Mouse (Mus musculus): Measurements from ENCODE around the gene Adi1. TPM values are rescaled to one million over a fixed set of nuclear protein-coding genes. Genes with fewer than 3 reads are reported as not detected.
A peak's percentile ranks its signal among the peaks of the same experiment; 100 is the strongest.

The Adi1 gene
- polyA plus RNA-seq, 1 experiment from 2014 or later, result 41.1 TPM

DNA sequence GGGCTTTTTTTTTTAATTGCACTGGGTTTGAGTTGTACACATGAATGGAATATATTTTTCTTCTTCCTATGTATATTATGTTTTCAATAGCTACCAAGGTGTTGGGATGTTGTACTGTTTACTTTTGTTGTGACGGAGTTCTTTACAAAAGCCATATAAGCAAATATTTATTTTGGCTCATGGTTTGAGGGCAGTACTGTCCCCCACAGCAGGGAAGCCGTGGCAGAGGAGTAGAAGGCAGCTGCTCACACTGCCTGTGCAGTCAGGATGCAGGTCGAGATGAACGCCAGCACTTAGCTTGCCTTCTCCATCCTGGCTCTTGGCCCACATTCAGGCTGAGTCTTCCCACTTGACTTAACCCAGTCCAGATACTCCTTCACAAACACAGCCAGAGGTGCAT lies 8.3 kb upstream of the Adi1 start:
- no peak for ATAC-seq (replicated peaks; ENCODE audit: insufficient number of reproducible peaks, insufficient read depth, low FRiP score, low read depth)
- no peak overlapping the region for H3K9ac ChIP-seq
- H3K4me1 ChIP-seq (replicated peaks), result 0 out of 2 replicates have a peak, but pooled peaks cover 7% of the 10 kb centered on the region
- no peak overlapping the region for H3K27ac ChIP-seq
- H3K36me3 ChIP-seq, result no peaks in the 10 kb centered on the region
- no peaks in the 10 kb centered on the region for H3K9me3 ChIP-seq (replicated peaks)
- 47% methylated on average over 4 of the region's 4 CpGs for WGBS
- no peaks in the 10 kb centered on the region for H3K27me3 ChIP-seq
- no peak overlapping the region for H3K4me2 ChIP-seq
- no peak overlapping the region for H3K4me3 ChIP-seq

DNA sequence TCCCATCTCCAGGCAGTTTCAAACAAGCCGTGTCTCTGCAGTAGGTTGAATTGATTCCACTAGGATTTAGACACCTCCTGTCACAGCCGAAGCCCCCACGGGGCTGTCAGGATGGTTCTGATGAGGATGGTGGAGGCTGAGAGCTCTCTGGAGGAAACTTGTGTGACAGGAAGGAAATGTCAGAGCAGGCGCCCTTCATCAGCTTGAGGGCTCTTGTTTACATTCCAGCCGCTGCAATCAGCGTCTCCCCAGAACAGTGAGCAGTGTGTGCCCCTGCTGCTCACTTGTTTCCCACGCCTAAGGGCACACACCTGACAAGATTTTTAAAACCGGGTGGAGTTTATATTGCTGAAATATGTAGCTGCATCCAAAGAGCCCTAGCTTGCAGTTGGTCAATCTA lies 7.7 kb upstream of the Adi1 start:
- Histone ChIP-seq H3K27ac (no peak overlapping the region), H3K27me3 (no peaks in the 10 kb centered on the region), H3K4me2 (no peak overlapping the region), H3K4me3 (no peak overlapping the region), H3K9ac (no peak overlapping the region), H3K9me3 (replicated peaks) (no peaks in the 10 kb centered on the region), H3K36me3 (no peaks in the 10 kb centered on the region), H3K4me1 (replicated peaks) (0 out of 2 replicates have a peak, but pooled peaks cover 7% of the 10 kb centered on the region)
- no peak for ATAC-seq (replicated peaks; ENCODE audit: insufficient number of reproducible peaks, insufficient read depth, low FRiP score, low read depth)
- WGBS, result 17% methylated on average over 8 of the region's 8 CpGs

DNA sequence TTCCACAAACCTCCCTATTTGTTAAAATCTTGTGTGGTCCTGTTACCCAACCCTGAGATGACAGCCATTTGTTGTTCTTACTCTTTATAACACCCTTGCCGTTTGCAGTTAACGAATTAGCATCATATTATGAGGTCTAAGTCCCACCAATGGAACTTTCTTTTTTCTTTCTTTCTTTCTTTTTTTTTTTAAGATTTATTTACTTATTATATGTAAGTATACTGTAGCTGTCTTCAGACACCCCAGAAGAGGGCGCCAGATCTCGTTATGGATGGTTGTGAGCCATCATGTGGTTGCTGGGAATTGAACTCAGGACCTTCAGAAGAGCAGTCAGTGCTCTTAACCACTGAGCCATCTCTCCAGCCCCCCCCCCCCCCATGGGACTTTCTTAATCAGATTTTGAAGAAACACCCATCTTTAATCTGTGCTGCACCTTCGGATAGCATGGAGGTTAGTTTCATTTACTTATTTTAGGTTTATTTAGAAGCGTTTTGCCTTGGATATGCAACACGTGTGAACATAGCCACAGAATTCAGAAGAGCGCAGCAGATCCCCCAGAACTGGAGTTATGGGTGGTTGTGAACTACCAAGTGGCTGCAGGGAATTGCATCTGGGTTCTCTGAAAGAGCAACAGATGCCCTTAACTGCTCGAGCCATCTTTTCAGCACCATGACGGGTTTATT lies 852 bp upstream of the Adi1 start:
- Histone ChIP-seq H3K9ac (no peak overlapping the region), H3K9me3 (replicated peaks) (no peaks in the 10 kb centered on the region), H3K27ac (no peak overlapping the region), H3K27me3 (no peaks in the 10 kb centered on the region), H3K4me3 (no peak overlapping the region), H3K36me3 (peaks cover 7% of the 10 kb centered on the region; the same call in 1 of the 2 replicates), H3K4me1 (replicated peaks) (peaks cover 9% of the 10 kb centered on the region), H3K4me2 (no peak overlapping the region)
- no peak for ATAC-seq (replicated peaks; ENCODE audit: insufficient number of reproducible peaks, insufficient read depth, low FRiP score, low read depth)
- WGBS, result 82% methylated on average over 10 of the region's 10 CpGs

DNA sequence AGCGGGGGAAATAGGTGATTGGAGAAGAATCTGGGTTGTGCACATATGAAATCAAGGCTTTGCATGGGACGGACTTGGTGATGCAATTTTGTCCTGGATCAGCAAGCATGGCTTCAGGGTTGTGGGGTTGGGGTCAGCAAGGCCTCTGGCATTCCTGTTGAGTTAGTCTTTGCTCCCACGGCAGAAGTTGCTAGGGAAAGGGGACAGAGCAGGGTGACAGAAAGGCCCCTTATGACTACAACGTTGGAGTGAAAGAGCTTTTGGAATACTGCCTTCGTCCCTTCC lies 836 bp downstream of the Adi1 start:
- no peaks in the 10 kb centered on the region for H3K9me3 ChIP-seq (replicated peaks)
- peak overlapping the region; percentile 67 for H3K4me2 ChIP-seq
- H3K27me3 ChIP-seq, result no peaks in the 10 kb centered on the region
- H3K9ac ChIP-seq, result peak overlapping the region; percentile 72
- ATAC-seq (replicated peaks; ENCODE audit: insufficient number of reproducible peaks, insufficient read depth, low FRiP score, low read depth), result no peak
- H3K27ac ChIP-seq, result peak overlapping the region; percentile 90
- H3K4me3 ChIP-seq, result peak overlapping the region; percentile 72
- peaks cover 7% of the 10 kb centered on the region; the same call in 1 of the 2 replicates for H3K36me3 ChIP-seq
- 58% methylated on average over 5 of the region's 5 CpGs for WGBS
- H3K4me1 ChIP-seq (replicated peaks), result peaks cover 9% of the 10 kb centered on the region

DNA sequence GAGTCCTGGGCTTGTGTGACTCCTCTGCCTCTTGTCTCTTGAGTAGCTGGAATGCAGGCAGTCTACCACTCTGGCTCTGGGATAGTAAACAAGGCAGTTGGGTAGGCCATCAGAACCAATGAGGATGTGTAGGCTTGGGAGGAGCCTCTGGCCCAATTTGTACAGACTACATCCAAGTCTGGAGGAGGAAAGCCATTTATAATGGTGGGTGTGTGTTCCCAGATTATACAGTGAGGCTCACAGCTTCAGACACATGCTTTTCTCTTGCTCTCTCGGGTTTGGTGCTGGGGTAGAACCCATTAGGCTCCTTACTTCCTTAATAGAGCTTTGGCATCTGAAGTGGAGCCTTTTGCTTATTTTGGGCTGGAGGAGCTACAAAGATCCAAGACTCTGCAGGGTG lies 9.6 kb downstream of the Adi1 start:
- H3K4me3 ChIP-seq, result no peak overlapping the region
- no peaks in the 10 kb centered on the region for H3K27me3 ChIP-seq
- no peak for ATAC-seq (replicated peaks; ENCODE audit: insufficient number of reproducible peaks, insufficient read depth, low FRiP score, low read depth)
- H3K4me2 ChIP-seq, result no peak overlapping the region
- H3K9me3 ChIP-seq (replicated peaks), result no peaks in the 10 kb centered on the region
- H3K9ac ChIP-seq, result no peak overlapping the region
- peaks cover 18% of the 10 kb centered on the region for H3K36me3 ChIP-seq
- no peaks in the 10 kb centered on the region for H3K4me1 ChIP-seq (replicated peaks)
- WGBS, result 75% methylated on average over 1 of the region's 1 CpGs
- H3K27ac ChIP-seq, result no peak overlapping the region

DNA sequence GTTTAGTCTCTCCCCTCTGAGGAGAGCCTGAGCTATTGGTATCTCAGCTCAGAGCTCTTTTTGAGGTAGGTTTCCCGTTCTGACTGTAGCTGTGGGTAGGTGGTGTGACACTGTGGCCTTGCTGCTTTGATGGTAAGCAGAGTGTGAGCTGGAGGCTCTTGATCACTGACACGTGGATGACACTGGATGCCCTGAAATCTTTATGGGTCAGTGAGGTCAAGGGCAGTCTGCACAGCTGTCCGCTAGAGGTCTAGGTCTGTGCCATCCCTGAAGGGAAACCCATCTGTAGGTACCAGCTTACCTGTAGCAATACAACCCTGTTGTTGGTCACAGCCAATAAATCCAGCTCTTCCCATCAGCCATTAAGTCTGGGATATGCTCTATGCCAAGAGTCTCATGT lies 10.7 kb downstream of the Adi1 start:
- Histone ChIP-seq H3K27me3 (no peaks in the 10 kb centered on the region), H3K9ac (no peak overlapping the region), H3K27ac (no peak overlapping the region), H3K36me3 (peaks cover 29% of the 10 kb centered on the region), H3K4me2 (no peak overlapping the region), H3K4me3 (no peak overlapping the region), H3K9me3 (replicated peaks) (no peaks in the 10 kb centered on the region), H3K4me1 (replicated peaks) (no peaks in the 10 kb centered on the region)
- ATAC-seq (replicated peaks; ENCODE audit: insufficient number of reproducible peaks, insufficient read depth, low FRiP score, low read depth), result no peak
- 56% methylated on average over 3 of the region's 3 CpGs for WGBS

DNA sequence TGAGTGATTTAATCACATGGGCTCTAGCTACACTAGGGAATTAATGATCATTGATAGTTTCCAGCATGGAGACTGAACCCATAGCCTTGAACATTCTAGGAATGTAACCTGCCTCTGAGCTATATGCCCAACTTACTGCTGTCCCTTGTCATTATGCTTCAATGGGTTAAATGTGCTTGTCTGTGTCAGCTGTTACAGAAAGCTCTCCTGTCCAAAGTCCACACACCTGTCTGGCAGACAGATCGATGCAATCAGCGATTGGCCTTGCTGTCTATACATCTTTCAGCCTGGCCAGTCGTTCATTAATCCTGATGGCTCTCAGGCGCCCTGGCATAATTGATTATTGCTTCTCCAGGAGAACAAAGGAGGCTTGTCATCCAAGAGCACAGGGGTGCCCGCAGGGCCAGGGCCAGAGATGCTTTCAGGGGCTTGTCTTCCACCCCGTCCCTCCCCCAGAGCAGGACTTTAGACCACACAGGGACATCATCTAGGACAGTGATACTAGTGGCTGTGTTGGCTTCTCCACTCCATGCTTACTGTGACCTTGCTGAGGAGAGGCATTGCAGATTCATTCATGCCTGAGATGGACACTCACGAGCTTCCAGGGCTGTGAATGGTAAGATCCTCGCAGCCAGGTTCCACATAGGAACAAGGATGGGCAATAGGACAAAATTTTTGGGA lies 11.3 kb downstream of the Adi1 start:
- 82% methylated on average over 8 of the region's 8 CpGs for WGBS
- ATAC-seq (replicated peaks; ENCODE audit: insufficient number of reproducible peaks, insufficient read depth, low FRiP score, low read depth), result no peak
- no peaks in the 10 kb centered on the region for H3K4me1 ChIP-seq (replicated peaks)
- H3K9me3 ChIP-seq (replicated peaks), result no peaks in the 10 kb centered on the region
- H3K4me3 ChIP-seq, result no peak overlapping the region
- no peak overlapping the region for H3K9ac ChIP-seq
- no peaks in the 10 kb centered on the region for H3K27me3 ChIP-seq
- no peak overlapping the region for H3K4me2 ChIP-seq
- no peak overlapping the region for H3K27ac ChIP-seq
- H3K36me3 ChIP-seq, result peaks cover 31% of the 10 kb centered on the region

DNA sequence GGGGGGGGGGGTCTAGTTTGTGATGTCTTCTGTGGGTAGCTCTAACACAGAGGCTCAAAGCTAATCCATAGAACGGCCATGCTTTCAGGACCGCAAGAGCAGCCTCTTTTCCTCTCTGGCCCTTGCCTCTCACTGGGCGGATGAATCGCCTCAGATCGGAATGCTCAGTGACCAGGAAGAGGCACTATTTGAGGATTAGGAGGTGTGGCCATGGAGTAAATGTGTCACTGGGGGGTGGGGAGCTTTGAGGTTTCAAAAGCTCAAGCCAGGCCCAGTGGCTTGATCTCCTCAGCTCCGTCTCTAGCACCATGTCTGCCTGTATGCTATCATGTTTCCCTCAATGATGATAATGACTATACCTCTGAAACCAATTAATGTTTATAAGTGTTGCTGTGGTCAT lies 14.0 kb downstream of the Adi1 start:
- 89% methylated on average over 6 of the region's 6 CpGs for WGBS
- H3K27me3 ChIP-seq, result no peaks in the 10 kb centered on the region
- H3K4me3 ChIP-seq, result no peak overlapping the region
- no peak overlapping the region for H3K27ac ChIP-seq
- no peak for ATAC-seq (replicated peaks; ENCODE audit: insufficient number of reproducible peaks, insufficient read depth, low FRiP score, low read depth)
- H3K9ac ChIP-seq, result no peak overlapping the region
- H3K9me3 ChIP-seq (replicated peaks), result no peaks in the 10 kb centered on the region
- no peak overlapping the region for H3K4me2 ChIP-seq
- no peaks in the 10 kb centered on the region; the same call in 1 of the 2 replicates for H3K4me1 ChIP-seq (replicated peaks)
- peaks cover 33% of the 10 kb centered on the region for H3K36me3 ChIP-seq

DNA sequence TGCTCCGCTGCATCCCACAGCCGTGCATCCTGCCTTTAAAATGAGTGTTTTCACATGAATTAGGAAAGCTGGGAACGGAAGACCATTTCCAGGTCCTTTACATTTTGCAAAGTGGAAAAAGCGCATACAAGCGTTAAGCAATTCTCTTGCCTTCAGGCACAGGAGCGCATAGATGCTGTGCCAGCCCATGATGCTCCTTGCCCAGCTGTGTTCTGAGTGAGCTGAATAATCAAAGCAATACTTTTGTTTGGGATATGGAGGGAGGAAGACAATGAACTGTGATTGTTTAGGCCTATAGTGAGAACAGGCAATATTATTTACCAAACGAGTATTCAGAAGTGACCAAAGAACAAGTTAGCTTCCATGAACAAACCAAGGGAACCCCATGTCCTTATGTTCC lies 15.7 kb downstream of the Adi1 start:
- H3K36me3 ChIP-seq, result peaks cover 33% of the 10 kb centered on the region
- H3K9ac ChIP-seq, result no peak overlapping the region
- ATAC-seq (replicated peaks; ENCODE audit: insufficient number of reproducible peaks, insufficient read depth, low FRiP score, low read depth), result no peak
- no peak overlapping the region for H3K4me3 ChIP-seq
- peaks cover 12% of the 10 kb centered on the region for H3K4me1 ChIP-seq (replicated peaks)
- H3K4me2 ChIP-seq, result no peak overlapping the region
- H3K9me3 ChIP-seq (replicated peaks), result no peaks in the 10 kb centered on the region
- H3K27ac ChIP-seq, result no peak overlapping the region
- no peaks in the 10 kb centered on the region for H3K27me3 ChIP-seq
- 91% methylated on average over 7 of the region's 7 CpGs for WGBS

DNA sequence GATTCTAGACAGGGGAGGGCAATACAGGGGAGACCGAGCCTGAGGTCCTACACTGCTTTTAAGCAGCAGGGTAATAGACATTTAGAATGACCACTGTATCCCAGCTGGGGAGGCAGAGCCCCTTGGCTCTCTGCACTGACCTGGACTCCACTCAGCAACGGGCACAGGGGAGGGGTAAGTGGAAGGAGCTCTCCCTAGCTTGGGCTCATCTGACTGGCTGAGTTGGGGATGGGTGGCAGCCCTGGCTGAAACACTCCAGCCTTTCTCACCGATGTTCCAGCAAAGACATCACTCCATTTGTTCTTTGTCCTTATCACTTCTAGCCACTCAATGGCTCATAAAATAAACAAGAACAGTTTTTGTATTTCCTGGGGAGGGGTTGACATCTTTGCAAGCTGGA lies 18.7 kb downstream of the Adi1 start:
- Histone ChIP-seq H3K4me1 (replicated peaks) (peaks cover 12% of the 10 kb centered on the region), H3K9ac (no peak overlapping the region), H3K27me3 (no peaks in the 10 kb centered on the region), H3K36me3 (peaks cover 39% of the 10 kb centered on the region), H3K27ac (no peak overlapping the region), H3K4me3 (no peak overlapping the region), H3K4me2 (no peak overlapping the region), H3K9me3 (replicated peaks) (no peaks in the 10 kb centered on the region)
- 53% methylated on average over 3 of the region's 3 CpGs for WGBS
- no peak for ATAC-seq (replicated peaks; ENCODE audit: insufficient number of reproducible peaks, insufficient read depth, low FRiP score, low read depth)

DNA sequence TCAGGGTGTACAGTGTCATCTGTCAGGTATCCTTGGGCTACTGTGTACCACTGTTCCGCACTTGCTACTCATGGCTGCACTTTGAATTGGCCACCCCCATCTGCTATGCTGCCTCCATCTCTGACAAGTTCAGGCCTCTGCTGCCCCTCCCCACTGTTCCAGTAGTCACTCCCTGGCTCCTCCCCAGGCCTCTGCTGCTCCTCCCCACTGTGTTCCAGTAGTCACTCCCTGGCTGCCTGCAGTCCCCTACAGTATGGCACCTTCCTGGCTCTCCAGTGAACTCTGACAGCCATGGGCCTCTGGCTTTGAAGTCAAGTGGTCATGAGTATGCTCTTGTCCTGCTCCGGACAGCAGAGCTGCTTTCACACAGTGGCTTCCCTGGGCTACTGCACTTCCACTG lies 19.2 kb downstream of the Adi1 start:
- H3K4me1 ChIP-seq (replicated peaks), result peaks cover 12% of the 10 kb centered on the region
- no peaks in the 10 kb centered on the region for H3K27me3 ChIP-seq
- WGBS, result 68% methylated on average over 2 of the region's 2 CpGs
- no peak overlapping the region for H3K9ac ChIP-seq
- no peak overlapping the region for H3K27ac ChIP-seq
- H3K4me2 ChIP-seq, result no peak overlapping the region
- no peak for ATAC-seq (replicated peaks; ENCODE audit: insufficient number of reproducible peaks, insufficient read depth, low FRiP score, low read depth)
- H3K4me3 ChIP-seq, result no peak overlapping the region
- H3K9me3 ChIP-seq (replicated peaks), result no peaks in the 10 kb centered on the region
- peaks cover 35% of the 10 kb centered on the region for H3K36me3 ChIP-seq

DNA sequence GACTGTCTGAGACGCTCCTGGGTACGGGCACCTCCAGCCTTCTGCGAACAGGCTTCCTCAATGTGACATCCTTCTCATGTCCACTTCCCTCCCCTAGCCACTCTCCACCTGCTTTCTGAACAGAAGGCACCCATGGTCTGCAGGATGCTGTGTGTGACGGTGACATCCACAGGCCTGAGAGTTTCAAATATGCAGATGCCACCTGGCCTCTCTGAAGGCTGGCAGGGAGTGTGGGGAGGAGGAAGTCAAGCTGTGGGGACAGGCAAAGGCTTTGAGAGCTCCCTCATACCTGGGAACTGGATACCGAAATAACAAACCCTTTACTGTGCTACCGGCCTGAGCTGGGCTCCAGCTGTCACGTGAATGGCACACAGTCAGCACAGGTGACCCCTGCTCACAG lies 19.7 kb downstream of the Adi1 start:
- Histone ChIP-seq H3K9ac (no peak overlapping the region), H3K4me1 (replicated peaks) (peaks cover 12% of the 10 kb centered on the region), H3K4me2 (no peak overlapping the region), H3K9me3 (replicated peaks) (no peaks in the 10 kb centered on the region), H3K27me3 (no peaks in the 10 kb centered on the region), H3K36me3 (peaks cover 29% of the 10 kb centered on the region), H3K27ac (no peak overlapping the region), H3K4me3 (no peak overlapping the region)
- no peak for ATAC-seq (replicated peaks; ENCODE audit: insufficient number of reproducible peaks, insufficient read depth, low FRiP score, low read depth)
- WGBS, result 64% methylated on average over 7 of the region's 7 CpGs
